ENCODE assay signal across 12 mouse cellular contexts in genomic region chrX:107767896-107768295, GRCm38 (mm10). TPM values are rescaled to one million over a fixed set of nuclear protein-coding genes. Genes with fewer than 3 reads are reported as not detected.
DNase-seq lines count a peak whose midpoint lies in the region; ATAC-seq and TF ChIP-seq lines count a peak whose summit lies in the region.
"Had no signal": no experiment of that assay in that cellular context is flagged by ENCODE, and none has a peak within 500 bp of the region (broad histone marks: within the 10 kb centered on the region; RNA-seq: fewer than 3 reads in every experiment).

No protein-coding gene starts in this region.

- TF ChIP-seq CTCF in forebrain, postnatal 0 days (IDR thresholded peaks at IDR 0.05; ENCODE audit: low read depth) = peak; percentile 43
- TF ChIP-seq CTCF in lung, postnatal 0 days (IDR thresholded peaks at IDR 0.05) = peak; percentile 42

- no peak overlapping the region for H3K4me2 ChIP-seq in forebrain, postnatal 0 days (ENCODE audit: low read depth)
- no peak overlapping the region for H3K4me2 ChIP-seq in forebrain, embryonic 16.5 days (ENCODE audit: low read length)
- H3K4me2 ChIP-seq in lung, postnatal 0 days (replicated peaks; ENCODE audit: low read depth, low read length) = no peak overlapping the region
- H3K4me2 ChIP-seq: limb, embryonic 15.5 days had no signal

- WGBS in forebrain, postnatal 0 days = 22% methylated on average over 3 of the region's 3 CpGs
- 24% methylated on average over 3 of the region's 3 CpGs for WGBS in forebrain, embryonic 16.5 days
- WGBS in lung, postnatal 0 days = 11% methylated on average over 3 of the region's 3 CpGs

- peak; percentile 0 for DNase-seq in forebrain, postnatal 0 days
- DNase-seq in lung, postnatal 0 days (ENCODE audit: low spot score) = peak; percentile 5
- no peak for DNase-seq in lung, adult 18-20 months
- DNase-seq in adipocyte (ENCODE audit: low spot score) = peak; percentile 13
- DNase-seq in retina, postnatal 1 day = peak; percentile 1
- no peak for DNase-seq in right cerebral cortex, adult 2 months (ENCODE audit: low spot score in 2 of 2)
- no peak for DNase-seq in spleen, postnatal 14 days (ENCODE audit: low spot score in 2 of 2)
- DNase-seq: layer of hippocampus, postnatal 36 days; thymus, postnatal 14 days had no signal

- H3K9me3 ChIP-seq in forebrain, postnatal 0 days (ENCODE audit: low read length) = no peaks in the 10 kb centered on the region
- no peaks in the 10 kb centered on the region for H3K9me3 ChIP-seq in forebrain, embryonic 16.5 days (ENCODE audit: control insufficient read depth, low read length)
- no peaks in the 10 kb centered on the region for H3K9me3 ChIP-seq in lung, postnatal 0 days (ENCODE audit: low read length)
- H3K9me3 ChIP-seq: limb, embryonic 15.5 days had no signal

- no peaks in the 10 kb centered on the region for H3K4me1 ChIP-seq in forebrain, postnatal 0 days (ENCODE audit: insufficient read depth)
- H3K4me1 ChIP-seq in forebrain, embryonic 16.5 days (replicated peaks; ENCODE audit: control insufficient read depth, insufficient read depth, low read length) = no peaks in the 10 kb centered on the region
- no peaks in the 10 kb centered on the region for H3K4me1 ChIP-seq in lung, postnatal 0 days (ENCODE audit: insufficient read depth, low read depth, low read length)
- H3K4me1 ChIP-seq: limb, embryonic 15.5 days had no signal

- no peak overlapping the region for H3K27ac ChIP-seq in forebrain, postnatal 0 days (ENCODE audit: low read depth, low read length)
- H3K27ac ChIP-seq in forebrain, embryonic 16.5 days (ENCODE audit: low read length) = no peak overlapping the region
- no peak overlapping the region for H3K27ac ChIP-seq in lung, postnatal 0 days (ENCODE audit: low read length)
- H3K27ac ChIP-seq: limb, embryonic 15.5 days had no signal

- H3K9ac ChIP-seq in forebrain, postnatal 0 days = no peak overlapping the region
- no peak overlapping the region for H3K9ac ChIP-seq in forebrain, embryonic 16.5 days (replicated peaks; ENCODE audit: low read depth, low read length)
- H3K9ac ChIP-seq in lung, postnatal 0 days (replicated peaks; ENCODE audit: low read depth) = no peak overlapping the region
- H3K9ac ChIP-seq: limb, embryonic 15.5 days had no signal

- no peaks in the 10 kb centered on the region for H3K36me3 ChIP-seq in forebrain, postnatal 0 days (ENCODE audit: insufficient read depth)
- no peaks in the 10 kb centered on the region for H3K36me3 ChIP-seq in forebrain, embryonic 16.5 days (ENCODE audit: control insufficient read depth, insufficient read depth)
- H3K36me3 ChIP-seq in lung, postnatal 0 days (ENCODE audit: insufficient read depth, low read length) = no peaks in the 10 kb centered on the region
- H3K36me3 ChIP-seq: limb, embryonic 15.5 days had no signal

- TF ChIP-seq EP300 in lung, postnatal 0 days (IDR thresholded peaks at IDR 0.05) = no peak

- no peak overlapping the region for H3K4me3 ChIP-seq in forebrain, postnatal 0 days (ENCODE audit: low read depth, low read length)
- H3K4me3 ChIP-seq in forebrain, embryonic 16.5 days (replicated peaks; ENCODE audit: low read length) = no peak overlapping the region
- H3K4me3 ChIP-seq in lung, postnatal 0 days (ENCODE audit: low read depth, low read length) = no peak overlapping the region
- H3K4me3 ChIP-seq: limb, embryonic 15.5 days had no signal

- no peak for ATAC-seq in forebrain, postnatal 0 days
- ATAC-seq in forebrain, embryonic 16.5 days = no peak
- no peak for ATAC-seq in lung, postnatal 0 days

- H3K27me3 ChIP-seq in forebrain, postnatal 0 days (ENCODE audit: insufficient read depth, low read length) = no peaks in the 10 kb centered on the region
- no peaks in the 10 kb centered on the region for H3K27me3 ChIP-seq in forebrain, embryonic 16.5 days (replicated peaks; ENCODE audit: control insufficient read depth, insufficient read depth, low read length)
- H3K27me3 ChIP-seq in lung, postnatal 0 days (replicated peaks; ENCODE audit: insufficient read depth, low read length) = no peaks in the 10 kb centered on the region
- H3K27me3 ChIP-seq: limb, embryonic 15.5 days had no signal

RNA-seq across cellular contexts. Expression of gene Tent5d, which starts 24.5 kb away (rescaled TPM):
- total RNA-seq in forebrain, postnatal 0 days (2014; rRNA removed) = 1.1 TPM in 1 of 2 replicates, not detected in the other
- polyA plus RNA-seq in forebrain, postnatal 0 days (2015; fragmentation: Nextera tagmentation; extraction: Ambion mirVana) = 0.10 and 0.29 TPM in 2 replicates
- polyA plus RNA-seq in forebrain, embryonic 16.5 days (2015; fragmentation: Nextera tagmentation; extraction: Ambion mirVana) = not detected in 2 replicates
- not detected in 2 replicates for polyA plus RNA-seq in lung, postnatal 0 days (2015; fragmentation: Nextera tagmentation; extraction: Ambion mirVana)
- total RNA-seq: hematopoietic stem cell, adult 5-6 weeks; layer of hippocampus, postnatal 36 days had no signal
- polyA plus RNA-seq: limb, embryonic 15.5 days had no signal

RNA-seq across cellular contexts. Expression of gene 2610002M06Rik, which starts 48.2 kb away (rescaled TPM):
- total RNA-seq in forebrain, postnatal 0 days (2014; rRNA removed) = 32.0 and 33.3 TPM in 2 replicates
- 14.5 and 17.1 TPM in 2 replicates for polyA plus RNA-seq in forebrain, postnatal 0 days (2015; fragmentation: Nextera tagmentation; extraction: Ambion mirVana)
- polyA plus RNA-seq in forebrain, embryonic 16.5 days (2015; fragmentation: Nextera tagmentation; extraction: Ambion mirVana) = 18.6 and 19.8 TPM in 2 replicates
- 11.5 and 12.1 TPM in 2 replicates for polyA plus RNA-seq in lung, postnatal 0 days (2015; fragmentation: Nextera tagmentation; extraction: Ambion mirVana)

Comparison
In these comparisons a context has a peak if more than half of its experiments do, and no peak if none do; other contexts are left out.
1. DNase-seq: peak in forebrain, postnatal 0 days (single experiment), lung, postnatal 0 days (single experiment), adipocyte (single experiment) and retina, postnatal 1 day (single experiment); none in lung, adult 18-20 months (0 of 2), right cerebral cortex, adult 2 months (0 of 2) and spleen, postnatal 14 days (0 of 2).